Mouse (Mus musculus) MEL (cell line): ENCODE data around the gene Nadk2. TPM values are rescaled to one million over a fixed set of nuclear protein-coding genes. Genes with fewer than 3 reads are reported as not detected.

Experiments
- DNase-seq: peaks from one replicate; pipeline ENCODE4 v3.0.0; 2011; ENCODE audit warnings: low read depth, low spot score
- H3K27ac ChIP-seq: 2 replicates; pipeline ENCODE4 v1.5.1; 2012; ENCODE audit warnings: low read depth, mild to moderate bottlenecking, control low read depth, low read length, moderate library complexity; ENCODE audit not compliant: control insufficient read depth
- H3K27me3 ChIP-seq, 2 experiments: fragments of 150-350 bp in 1 of 2; sonication (generic) in 1 of 2; 2 replicates each; pipeline ENCODE4 v1.6.1; 2012; ENCODE audit warnings: low read length in 2 of 2, mild to moderate bottlenecking in 2 of 2, improper control_type of control experiment in 1 of 2, moderate library complexity in 1 of 2; ENCODE audit not compliant: insufficient read depth in 2 of 2, control insufficient read depth in 1 of 2
- H3K36me3 ChIP-seq, 2 experiments: 2 replicates each; pipeline ENCODE4 v1.6.1; 2012 to 2014; ENCODE audit warnings: low read length in 2 of 2, improper control_type of control experiment in 1 of 2, inconsistent platforms in 1 of 2, mild to moderate bottlenecking in 1 of 2; ENCODE audit not compliant: insufficient read depth in 2 of 2, control insufficient read depth in 1 of 2
- H3K4me1 ChIP-seq, 2 experiments: fragments of 150-350 bp in 1 of 2; sonication (generic) in 1 of 2; 2 replicates each; pipeline ENCODE4 v1.6.1; 2012; ENCODE audit warnings: low read length in 2 of 2, improper control_type of control experiment in 1 of 2, mild to moderate bottlenecking in 1 of 2; ENCODE audit not compliant: insufficient read depth in 2 of 2, control insufficient read depth in 1 of 2
- H3K4me3 ChIP-seq, 2 experiments: fragments of 150-350 bp in 1 of 2; sonication (generic) in 1 of 2; 2 replicates each; pipeline ENCODE4 v1.5.1; 2012; ENCODE audit warnings: low read depth in 2 of 2, low read length in 2 of 2, mild to moderate bottlenecking in 2 of 2, moderate library complexity in 2 of 2, control low read depth in 1 of 2, improper control_type of control experiment in 1 of 2; ENCODE audit not compliant: control insufficient read depth in 1 of 2, insufficient read depth in 1 of 2
- H3K79me2 ChIP-seq: 2 replicates; pipeline ENCODE4 v1.6.1; 2012; ENCODE audit warnings: mild to moderate bottlenecking, low read length, moderate library complexity; ENCODE audit not compliant: control insufficient read depth, poor library complexity, insufficient read depth
- H3K9ac ChIP-seq: 2 replicates; pipeline ENCODE4 v1.6.1; 2012; ENCODE audit warnings: low read depth, mild to moderate bottlenecking, control low read depth, low read length, moderate library complexity; ENCODE audit not compliant: control insufficient read depth, poor library complexity, severe bottlenecking
- H3K9me3 ChIP-seq: fragments of 150-350 bp; sonication (generic); replicated peaks from 2 replicates; pipeline ENCODE4 v1.6.1; 2012; ENCODE audit warnings: mild to moderate bottlenecking, low read length, improper control_type of control experiment, moderate library complexity; ENCODE audit not compliant: insufficient read depth
- BHLHE40 ChIP-seq: IDR thresholded peaks from 2 replicates; pipeline ENCODE4 v1.6.1; 2012; ENCODE audit warnings: low read depth, mild to moderate bottlenecking, inconsistent platforms, low read length, improper control_type of control experiment, borderline replicate concordance
- CHD1 ChIP-seq: IDR thresholded peaks from 2 replicates; pipeline ENCODE4 v1.6.1; 2012; ENCODE audit warnings: low read depth, mild to moderate bottlenecking, inconsistent platforms, low read length, improper control_type of control experiment
- CHD2 ChIP-seq: IDR thresholded peaks from 2 replicates; pipeline ENCODE4 v1.6.1; 2011; ENCODE audit warnings: low read length, improper control_type of control experiment
- E2F4 ChIP-seq: IDR thresholded peaks from 2 replicates; pipeline ENCODE4 v1.6.1; 2011; ENCODE audit warnings: low read depth, low read length, improper control_type of control experiment, borderline replicate concordance
- ELF1 ChIP-seq: IDR thresholded peaks from 2 replicates; pipeline ENCODE4 v1.6.1; 2014; ENCODE audit warnings: low read depth, mild to moderate bottlenecking, inconsistent platforms, low read length, improper control_type of control experiment, moderate library complexity
- EP300 ChIP-seq, 2 experiments: IDR thresholded peaks; 2 replicates each; pipeline ENCODE4 v1.6.1; 2011; ENCODE audit warnings: improper control_type of control experiment in 2 of 2, low read length in 2 of 2, low read depth in 1 of 2, mild to moderate bottlenecking in 1 of 2
- GATA1 ChIP-seq: IDR thresholded peaks from 2 replicates; pipeline ENCODE4 v1.6.1; 2011; ENCODE audit warnings: low read depth, low read length, improper control_type of control experiment
- KAT2A ChIP-seq: conservative IDR thresholded peaks from 2 replicates; pipeline ENCODE4 v1.6.1; 2012; ENCODE audit warnings: low read depth, low read length, improper control_type of control experiment, inconsistent platforms
- MAFK ChIP-seq: IDR thresholded peaks from 2 replicates; pipeline ENCODE4 v1.6.1; 2011; ENCODE audit warnings: low read depth, mild to moderate bottlenecking, low read length, improper control_type of control experiment, borderline replicate concordance
- MAX ChIP-seq: IDR thresholded peaks from 2 replicates; pipeline ENCODE4 v1.6.1; 2011; ENCODE audit warnings: low read length, improper control_type of control experiment
- MXI1 ChIP-seq: IDR thresholded peaks from 2 replicates; pipeline ENCODE4 v1.6.1; 2011; ENCODE audit warnings: mild to moderate bottlenecking, low read depth, low read length, improper control_type of control experiment
- NELFE ChIP-seq: IDR thresholded peaks from 2 replicates; pipeline ENCODE4 v1.6.1; 2011; ENCODE audit warnings: low read depth, low read length, improper control_type of control experiment
- NRF1 ChIP-seq: IDR thresholded peaks from 2 replicates; pipeline ENCODE4 v1.6.1; 2014; ENCODE audit warnings: low read depth, mild to moderate bottlenecking, inconsistent platforms, low read length, improper control_type of control experiment, moderate library complexity; ENCODE audit not compliant: poor library complexity, insufficient read depth, severe bottlenecking
- POLR2A ChIP-seq, 2 experiments: IDR thresholded peaks; 2 replicates each; pipeline ENCODE4 v1.6.1; 2011 to 2012; ENCODE audit warnings: low read length in 2 of 2, mild to moderate bottlenecking in 2 of 2, control low read depth in 1 of 2, improper control_type of control experiment in 1 of 2, low read depth in 1 of 2, moderate library complexity in 1 of 2; ENCODE audit not compliant: control insufficient read depth in 1 of 2, insufficient read depth in 1 of 2, poor library complexity in 1 of 2
- POLR2AphosphoS2 ChIP-seq: IDR thresholded peaks from 2 replicates; pipeline ENCODE4 v1.6.1; 2011; ENCODE audit warnings: low read length, improper control_type of control experiment
- POLR2AphosphoS5 ChIP-seq: IDR thresholded peaks from 2 replicates; pipeline ENCODE4 v1.6.1; 2012; ENCODE audit warnings: low read depth, borderline replicate concordance, mild to moderate bottlenecking, inconsistent platforms, low read length, moderate library complexity, mixed read lengths
- RAD21 ChIP-seq: IDR thresholded peaks from 2 replicates; pipeline ENCODE4 v1.6.1; 2011; ENCODE audit warnings: mild to moderate bottlenecking, low read depth, low read length, improper control_type of control experiment
- RCOR1 ChIP-seq: IDR thresholded peaks from 2 replicates; pipeline ENCODE4 v1.6.1; 2012; ENCODE audit warnings: low read depth, mild to moderate bottlenecking, inconsistent platforms, low read length, improper control_type of control experiment
- SIN3A ChIP-seq: IDR thresholded peaks from 2 replicates; pipeline ENCODE4 v1.6.1; 2012; ENCODE audit warnings: low read length, improper control_type of control experiment, inconsistent platforms
- TAL1 ChIP-seq: IDR thresholded peaks from 2 replicates; pipeline ENCODE4 v1.6.1; 2012; ENCODE audit warnings: mild to moderate bottlenecking, inconsistent platforms, low read length, moderate library complexity, mixed read lengths
- TBP ChIP-seq: IDR thresholded peaks from 2 replicates; pipeline ENCODE4 v1.8.0; 2011; ENCODE audit warnings: low read depth, low read length, improper control_type of control experiment
- TCF12 ChIP-seq: IDR thresholded peaks from 2 replicates; pipeline ENCODE4 v1.6.1; 2014; ENCODE audit warnings: low read depth, mild to moderate bottlenecking, inconsistent platforms, low read length, improper control_type of control experiment, moderate library complexity
- UBTF ChIP-seq: IDR thresholded peaks from 2 replicates; pipeline ENCODE4 v1.6.1; 2012; ENCODE audit warnings: low read depth, mild to moderate bottlenecking, inconsistent platforms, low read length, improper control_type of control experiment, moderate library complexity, borderline replicate concordance; ENCODE audit not compliant: insufficient read depth
- USF1 ChIP-seq: IDR thresholded peaks from 2 replicates; pipeline ENCODE4 v1.6.1; 2014; ENCODE audit warnings: low read depth, mild to moderate bottlenecking, inconsistent platforms, low read length, improper control_type of control experiment, moderate library complexity
- USF2 ChIP-seq, 2 experiments: IDR thresholded peaks; 2 replicates each; pipeline ENCODE4 v1.6.1; 2011 to 2012; ENCODE audit warnings: improper control_type of control experiment in 2 of 2, low read length in 2 of 2, borderline replicate concordance in 1 of 2, inconsistent platforms in 1 of 2, low read depth in 1 of 2, mild to moderate bottlenecking in 1 of 2; ENCODE audit not compliant: insufficient read depth in 1 of 2
- ZC3H11A ChIP-seq: IDR thresholded peaks from 2 replicates; pipeline ENCODE4 v1.6.1; 2012; ENCODE audit warnings: low read depth, mild to moderate bottlenecking, inconsistent platforms, low read length, improper control_type of control experiment
- ZKSCAN1 ChIP-seq: IDR thresholded peaks from 2 replicates; pipeline ENCODE4 v1.6.1; 2012; ENCODE audit warnings: low read depth, mild to moderate bottlenecking, inconsistent platforms, low read length, improper control_type of control experiment, moderate library complexity
- ZMIZ1 ChIP-seq: IDR thresholded peaks from 2 replicates; pipeline ENCODE4 v1.6.1; 2012; ENCODE audit warnings: low read depth, mild to moderate bottlenecking, inconsistent platforms, low read length, improper control_type of control experiment, moderate library complexity
- ZNF384 ChIP-seq: IDR thresholded peaks from 2 replicates; pipeline ENCODE4 v1.6.1; 2012; ENCODE audit warnings: low read depth, mild to moderate bottlenecking, inconsistent platforms, low read length, improper control_type of control experiment
- polyA plus RNA-seq, 2 experiments: library from polyadenylated mRNA; stranded (reverse) in 1 of 2; unstranded in 1 of 2; fragments of >175 nt in 1 of 2; fragments of >200 nt in 1 of 2; gene quantifications; 2 replicates each; pipeline versions ENCODE4 v1.2.1 to v1.2.4; 2012; ENCODE audit warnings: low replicate concordance in 2 of 2, low read depth in 1 of 2; ENCODE audit not compliant: insufficient read length in 2 of 2, insufficient read depth in 1 of 2, missing spikeins in 1 of 2
- total RNA-seq: library from RNA; depleted of rRNA; stranded (reverse); fragments of 300-350 nt; gene quantifications from 2 replicates; pipeline ENCODE4 v1.2.3, GENCODE M21; 2012

Nadk2 gene
- total and polyA plus RNA-seq, 3 experiments = 168 to 659 (median 361) TPM

DNA sequence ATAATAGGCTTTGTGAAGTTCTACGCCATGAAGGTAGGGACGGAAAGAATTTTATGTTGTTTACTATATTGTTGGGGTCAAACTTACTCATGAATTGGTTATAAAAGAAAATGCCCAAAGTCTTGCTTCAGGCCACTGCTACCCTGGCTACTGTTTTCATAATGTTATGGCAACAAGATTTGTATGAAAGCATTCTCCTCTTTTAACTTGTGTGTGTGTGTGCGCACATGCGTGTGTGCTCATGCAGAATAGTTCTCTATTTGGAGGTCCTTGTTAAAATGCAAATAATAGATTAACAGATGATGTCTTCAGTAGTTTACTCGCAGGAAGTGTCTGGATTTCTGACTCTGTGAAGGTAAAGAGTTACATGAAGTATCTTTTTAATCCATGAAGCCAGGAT, 2.6 kb downstream of the Nadk2 start:
- Histone ChIP-seq H3K79me2 (peaks cover 65% of the 10 kb centered on the region), H3K27ac (peak overlapping the region; percentile 100), H3K4me3 (peak overlapping the region; percentile 95 to 98), H3K36me3 (peaks cover 2 to 46% of the 10 kb centered on the region in 2 experiments), H3K9me3 (no peaks in the 10 kb centered on the region), H3K4me1 (peaks cover 31 to 32% of the 10 kb centered on the region in 2 experiments), H3K9ac (peak overlapping the region; percentile 97), H3K27me3 (no peaks in the 10 kb centered on the region)
- peak; percentile 61 for DNase-seq
- TF ChIP-seq CHD1 = peak; percentile 30; the same call in 1 of the 2 replicates
- TF ChIP-seq BHLHE40 = no peak
- TF ChIP-seq MXI1 = peak; percentile 56
- TF ChIP-seq EP300 (IDR thresholded peaks at IDR 0.05; ENCODE audit: low read depth in 1 of 2, low read length in 2 of 2) = 0 out of 4 replicates have a peak, but pooled peaks have one; percentile 6 to 13
- TF ChIP-seq RCOR1 = 0 out of 2 replicates have a peak, but pooled peaks have one; percentile 8
- peak; percentile 46; the same call in 1 of the 2 replicates for TF ChIP-seq NRF1
- 0 out of 2 replicates have a peak, but pooled peaks have one; percentile 13 for TF ChIP-seq POLR2AphosphoS2
- TF ChIP-seq SIN3A = no peak
- TF ChIP-seq TCF12 = no peak
- no peak for TF ChIP-seq POLR2AphosphoS5
- TF ChIP-seq USF1 = no peak
- no peak for TF ChIP-seq KAT2A
- no peak for TF ChIP-seq CHD2
- peak; percentile 60; the same call in 1 of the 2 replicates for TF ChIP-seq MAX

DNA sequence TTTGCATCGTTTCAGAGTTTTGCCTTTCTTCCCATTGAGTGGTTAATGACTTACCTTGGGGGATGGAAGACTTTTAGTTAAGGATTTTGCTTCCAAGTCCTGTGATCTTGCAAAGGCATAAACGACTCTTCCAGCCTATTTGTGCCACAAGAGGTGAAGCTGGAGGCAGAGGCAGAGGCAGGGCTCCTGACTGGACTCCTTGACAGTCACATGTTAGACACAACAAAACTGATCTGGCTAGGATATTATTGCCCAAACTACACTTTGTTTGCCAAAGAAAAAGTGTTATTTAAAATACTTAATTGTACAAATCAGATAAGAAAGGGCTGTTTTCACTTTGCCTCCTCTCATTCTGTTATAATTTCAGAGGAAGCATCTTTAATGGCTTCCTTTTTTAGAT, 3.1 kb downstream of the Nadk2 start:
- DNase-seq = peak; percentile 84
- Histone ChIP-seq H3K36me3 (peaks cover 2 to 46% of the 10 kb centered on the region in 2 experiments), H3K4me1 (peaks cover 31 to 36% of the 10 kb centered on the region in 2 experiments), H3K27me3 (no peaks in the 10 kb centered on the region), H3K9ac (peak overlapping the region; percentile 97), H3K4me3 (peak overlapping the region; percentile 95 to 98), H3K79me2 (peaks cover 67% of the 10 kb centered on the region), H3K27ac (peak overlapping the region; percentile 100), H3K9me3 (no peaks in the 10 kb centered on the region)
- peak; percentile 69 for TF ChIP-seq USF1
- no peak for TF ChIP-seq USF2 (IDR thresholded peaks at IDR 0.05; ENCODE audit: borderline replicate concordance in 1 of 2, insufficient read depth in 1 of 2, low read depth in 1 of 2, low read length in 2 of 2)
- no peak for TF ChIP-seq TAL1
- no peak for TF ChIP-seq ELF1
- no peak; the same call in 1 of the 2 replicates for TF ChIP-seq NELFE
- no peak for TF ChIP-seq RAD21
- TF ChIP-seq ZKSCAN1 = no peak
- TF ChIP-seq CHD1 = peak; percentile 20; the same call in 1 of the 2 replicates
- TF ChIP-seq MAFK = no peak; the same call in 1 of the 2 replicates
- TF ChIP-seq TBP = no peak
- TF ChIP-seq POLR2AphosphoS2 = peak; percentile 10; the same call in 1 of the 2 replicates
- peak; percentile 48; the same call in 1 of the 2 replicates for TF ChIP-seq BHLHE40
- 0 out of 2 replicates have a peak, but pooled peaks have one; percentile 83 for TF ChIP-seq GATA1
- TF ChIP-seq UBTF = no peak
- no peak for TF ChIP-seq CHD2
- TF ChIP-seq POLR2A (IDR thresholded peaks at IDR 0.05; ENCODE audit: control insufficient read depth in 1 of 2, insufficient read depth in 1 of 2, low read depth in 1 of 2, low read length in 2 of 2, poor library complexity in 1 of 2) = peak in 1 of 2 experiments; percentile 48; a peak in 1 of 4 replicates
- TF ChIP-seq ZNF384 = peak; percentile 15; the same call in 1 of the 2 replicates
- TF ChIP-seq SIN3A = peak; percentile 84
- no peak for TF ChIP-seq E2F4
- peak; percentile 91; the same call in 1 of the 2 replicates for TF ChIP-seq MXI1
- peak; percentile 11; the same call in 1 of the 2 replicates for TF ChIP-seq ZMIZ1
- no peak for TF ChIP-seq KAT2A
- no peak for TF ChIP-seq ZC3H11A
